9 mouse cellular contexts compared by ENCODE assay signal in genomic region chr16:20480115-20480514, GRCm38 (mm10). TPM values are rescaled to one million over a fixed set of nuclear protein-coding genes. Genes with fewer than 3 reads are reported as not detected.
A peak's percentile ranks its signal among the peaks of the same experiment; 100 is the strongest.
DNase-seq lines count a peak whose midpoint lies in the region; ATAC-seq and TF ChIP-seq lines count a peak whose summit lies in the region.
"Had no signal": no experiment of that assay in that cellular context is flagged by ENCODE, and none has a peak within 500 bp of the region (broad histone marks: within the 10 kb centered on the region; RNA-seq: fewer than 3 reads in every experiment).

No protein-coding gene starts in this region.

- intact Hi-C loops in left cerebral cortex, postnatal 36 days (cut with DNase I): no loop called here

- no peaks in the 10 kb centered on the region for H3K27me3 ChIP-seq in forebrain, postnatal 0 days (ENCODE audit: insufficient read depth, low read length)
- no peaks in the 10 kb centered on the region for H3K27me3 ChIP-seq in forebrain, embryonic 16.5 days (replicated peaks; ENCODE audit: control insufficient read depth, insufficient read depth, low read length)
- H3K27me3 ChIP-seq in neural tube, embryonic 15.5 days (replicated peaks): no peaks in the 10 kb centered on the region

- ATAC-seq in forebrain, postnatal 0 days: peak; percentile 75
- ATAC-seq in forebrain, embryonic 16.5 days: no peak; the same call in 1 of the 2 replicates
- no peak for ATAC-seq in neural tube, embryonic 15.5 days (ENCODE audit: low FRiP score)

- no peaks in the 10 kb centered on the region for H3K9me3 ChIP-seq in forebrain, postnatal 0 days (ENCODE audit: low read length)
- no peaks in the 10 kb centered on the region for H3K9me3 ChIP-seq in forebrain, embryonic 16.5 days (ENCODE audit: control insufficient read depth, low read length)
- H3K9me3 ChIP-seq in neural tube, embryonic 15.5 days (replicated peaks): no peaks in the 10 kb centered on the region

- H3K4me1 ChIP-seq in forebrain, postnatal 0 days (ENCODE audit: insufficient read depth): no peaks in the 10 kb centered on the region
- H3K4me1 ChIP-seq in forebrain, embryonic 16.5 days (replicated peaks; ENCODE audit: control insufficient read depth, insufficient read depth, low read length): no peaks in the 10 kb centered on the region
- no peaks in the 10 kb centered on the region for H3K4me1 ChIP-seq in neural tube, embryonic 15.5 days

- TF ChIP-seq CTCF in forebrain, postnatal 0 days (IDR thresholded peaks at IDR 0.05; ENCODE audit: low read depth): peak; percentile 62

- no peaks in the 10 kb centered on the region for H3K36me3 ChIP-seq in forebrain, postnatal 0 days (ENCODE audit: insufficient read depth)
- H3K36me3 ChIP-seq in forebrain, embryonic 16.5 days (ENCODE audit: control insufficient read depth, insufficient read depth): no peaks in the 10 kb centered on the region
- no peaks in the 10 kb centered on the region for H3K36me3 ChIP-seq in neural tube, embryonic 15.5 days

- H3K4me3 ChIP-seq in forebrain, postnatal 0 days (ENCODE audit: low read depth, low read length): no peak overlapping the region
- no peak overlapping the region for H3K4me3 ChIP-seq in forebrain, embryonic 16.5 days (replicated peaks; ENCODE audit: low read length)
- H3K4me3 ChIP-seq in neural tube, embryonic 15.5 days (replicated peaks): no peak overlapping the region
- H3K4me3 ChIP-seq: myocyte had no signal

- peak; percentile 18 for DNase-seq in forebrain, postnatal 0 days
- peak; percentile 40 for DNase-seq in 3T3-L1 (ENCODE audit: low read depth, low spot score)
- DNase-seq in T-cell, adult 2 months (ENCODE audit: low spot score): peak; percentile 27
- peak; percentile 39 for DNase-seq in lung, postnatal 25 days (ENCODE audit: low spot score)
- no peak for DNase-seq in left cerebral cortex, postnatal 36 days (ENCODE audit: low spot score in 2 of 2)
- DNase-seq in testis, postnatal 10 days (ENCODE audit: low spot score): no peak

- H3K4me2 ChIP-seq in forebrain, postnatal 0 days (ENCODE audit: low read depth): no peak overlapping the region
- no peak overlapping the region for H3K4me2 ChIP-seq in forebrain, embryonic 16.5 days (ENCODE audit: low read length)
- H3K4me2 ChIP-seq in neural tube, embryonic 15.5 days: no peak overlapping the region

- WGBS in forebrain, postnatal 0 days: 27% methylated on average over 3 of the region's 3 CpGs
- WGBS in forebrain, embryonic 16.5 days: 28% methylated on average over 3 of the region's 3 CpGs
- 27% methylated on average over 3 of the region's 3 CpGs for WGBS in neural tube, embryonic 15.5 days

- H3K27ac ChIP-seq in forebrain, postnatal 0 days (ENCODE audit: low read depth, low read length): no peak overlapping the region
- H3K27ac ChIP-seq in forebrain, embryonic 16.5 days (ENCODE audit: low read length): no peak overlapping the region
- no peak overlapping the region for H3K27ac ChIP-seq in neural tube, embryonic 15.5 days (replicated peaks)

- no peak overlapping the region for H3K9ac ChIP-seq in forebrain, postnatal 0 days
- no peak overlapping the region for H3K9ac ChIP-seq in forebrain, embryonic 16.5 days (replicated peaks; ENCODE audit: low read depth, low read length)
- no peak overlapping the region for H3K9ac ChIP-seq in neural tube, embryonic 15.5 days (replicated peaks)

RNA-seq across cellular contexts. Expression of gene Eif2b5, which starts 18.5 kb away (rescaled TPM):
- total RNA-seq in forebrain, postnatal 0 days (2014; rRNA removed): 91.3 and 102 TPM in 2 replicates
- 70.8 and 77.6 TPM in 2 replicates for polyA plus RNA-seq in forebrain, postnatal 0 days (2015; fragmentation: Nextera tagmentation; extraction: Ambion mirVana)
- 104 and 107 TPM in 2 replicates for polyA plus RNA-seq in forebrain, embryonic 16.5 days (2015; fragmentation: Nextera tagmentation; extraction: Ambion mirVana)
- polyA plus RNA-seq in neural tube, embryonic 15.5 days (2015; fragmentation: Nextera tagmentation; extraction: Ambion mirVana): 100 and 103 TPM in 2 replicates
- 10 to 100 TPM; 56.4 to 66.8 TPM for total RNA-seq in left cerebral cortex, postnatal 36 days (2021)

RNA-seq across cellular contexts. Expression of gene Dvl3, which starts 36.7 kb away (rescaled TPM):
- total RNA-seq in forebrain, postnatal 0 days (2014; rRNA removed): 21.1 and 28.6 TPM in 2 replicates
- 23.9 and 25.8 TPM in 2 replicates for polyA plus RNA-seq in forebrain, postnatal 0 days (2015; fragmentation: Nextera tagmentation; extraction: Ambion mirVana)
- polyA plus RNA-seq in forebrain, embryonic 16.5 days (2015; fragmentation: Nextera tagmentation; extraction: Ambion mirVana): 30.6 and 37.0 TPM in 2 replicates
- 32.2 and 34.2 TPM in 2 replicates for polyA plus RNA-seq in neural tube, embryonic 15.5 days (2015; fragmentation: Nextera tagmentation; extraction: Ambion mirVana)
- 10 to 100 TPM; 63.5 to 75.7 TPM for total RNA-seq in left cerebral cortex, postnatal 36 days (2021)

RNA-seq across cellular contexts. Expression of gene Abcc5, which starts 53.9 kb away (rescaled TPM):
- total RNA-seq in forebrain, postnatal 0 days (2014; rRNA removed): 74.3 and 79.8 TPM in 2 replicates
- 58.7 and 71.6 TPM in 2 replicates for polyA plus RNA-seq in forebrain, postnatal 0 days (2015; fragmentation: Nextera tagmentation; extraction: Ambion mirVana)
- 164 and 185 TPM in 2 replicates for polyA plus RNA-seq in forebrain, embryonic 16.5 days (2015; fragmentation: Nextera tagmentation; extraction: Ambion mirVana)
- polyA plus RNA-seq in neural tube, embryonic 15.5 days (2015; fragmentation: Nextera tagmentation; extraction: Ambion mirVana): 120 and 142 TPM in 2 replicates
- total RNA-seq in left cerebral cortex, postnatal 36 days (2021): 100 to 1,000 TPM; 167 to 264 TPM

RNA-seq across cellular contexts. Expression of gene Ap2m1, which starts 55.2 kb away (rescaled TPM):
- 958 and 994 TPM in 2 replicates for total RNA-seq in forebrain, postnatal 0 days (2014; rRNA removed)
- polyA plus RNA-seq in forebrain, postnatal 0 days (2015; fragmentation: Nextera tagmentation; extraction: Ambion mirVana): 1,434 and 1,486 TPM in 2 replicates
- polyA plus RNA-seq in forebrain, embryonic 16.5 days (2015; fragmentation: Nextera tagmentation; extraction: Ambion mirVana): 1,152 and 1,198 TPM in 2 replicates
- polyA plus RNA-seq in neural tube, embryonic 15.5 days (2015; fragmentation: Nextera tagmentation; extraction: Ambion mirVana): 1,083 and 1,151 TPM in 2 replicates
- total RNA-seq in left cerebral cortex, postnatal 36 days (2021): 100 to 1,000 TPM; 792 to 907 TPM

Comparison
In these comparisons a context has a peak if more than half of its experiments do, and no peak if none do; other contexts are left out.
1. DNase-seq: peak in forebrain, postnatal 0 days (single experiment), 3T3-L1 (single experiment), T-cell, adult 2 months (single experiment) and lung, postnatal 25 days (single experiment); none in left cerebral cortex, postnatal 36 days (0 of 2) and testis, postnatal 10 days (single experiment).